9 mouse cellular contexts compared by ENCODE assay signal in genomic region chr13:21722993-21723836, GRCm38 (mm10). TPM values are rescaled to one million over a fixed set of nuclear protein-coding genes. Genes with fewer than 3 reads are reported as not detected.
DNase-seq lines count a peak whose midpoint lies in the region; ATAC-seq lines count a peak whose summit lies in the region.
"Had no signal": no experiment of that assay in that cellular context is flagged by ENCODE, and none has a peak within 500 bp of the region (broad histone marks: within the 10 kb centered on the region; RNA-seq: fewer than 3 reads in every experiment).

No protein-coding gene starts in this region.

- no peaks in the 10 kb centered on the region for H3K36me3 ChIP-seq in heart, embryonic 16.5 days (ENCODE audit: control insufficient read depth, insufficient read depth)
- no peaks in the 10 kb centered on the region for H3K36me3 ChIP-seq in hindbrain, embryonic 13.5 days
- H3K36me3 ChIP-seq in midbrain, embryonic 15.5 days (replicated peaks): no peaks in the 10 kb centered on the region

- H3K27ac ChIP-seq in heart, embryonic 16.5 days (ENCODE audit: low read length): peak overlapping the region; percentile 76; the same call in 1 of the 2 replicates
- peak overlapping the region; percentile 52; the same call in 1 of the 2 replicates for H3K27ac ChIP-seq in hindbrain, embryonic 13.5 days
- no peak overlapping the region for H3K27ac ChIP-seq in midbrain, embryonic 15.5 days

- 41% methylated on average over 5 of the region's 5 CpGs for WGBS in heart, embryonic 16.5 days
- WGBS in hindbrain, embryonic 13.5 days: 35% methylated on average over 5 of the region's 5 CpGs
- 31% methylated on average over 5 of the region's 5 CpGs for WGBS in midbrain, embryonic 15.5 days

- H3K9me3 ChIP-seq in heart, embryonic 16.5 days (replicated peaks; ENCODE audit: control insufficient read depth, low read length): no peaks in the 10 kb centered on the region
- no peaks in the 10 kb centered on the region for H3K9me3 ChIP-seq in hindbrain, embryonic 13.5 days
- H3K9me3 ChIP-seq in midbrain, embryonic 15.5 days: no peaks in the 10 kb centered on the region

- no peak overlapping the region for H3K4me3 ChIP-seq in heart, embryonic 16.5 days (ENCODE audit: low read length)
- no peak overlapping the region for H3K4me3 ChIP-seq in hindbrain, embryonic 13.5 days
- H3K4me3 ChIP-seq in midbrain, embryonic 15.5 days: no peak overlapping the region

- no peak overlapping the region for H3K9ac ChIP-seq in heart, embryonic 16.5 days (ENCODE audit: low read length)
- H3K9ac ChIP-seq in hindbrain, embryonic 13.5 days: no peak overlapping the region
- H3K9ac ChIP-seq in midbrain, embryonic 15.5 days: no peak overlapping the region

- no peak for ATAC-seq in heart, embryonic 16.5 days (replicated peaks; ENCODE audit: extremely low read depth, insufficient read depth, low FRiP score)
- no peak for ATAC-seq in hindbrain, embryonic 13.5 days (ENCODE audit: low FRiP score)
- ATAC-seq in midbrain, embryonic 15.5 days (replicated peaks): no peak

- peak overlapping the region; percentile 65; the same call in 1 of the 2 replicates for H3K4me2 ChIP-seq in heart, embryonic 16.5 days (ENCODE audit: low read depth, low read length)
- peak overlapping the region; percentile 67 for H3K4me2 ChIP-seq in hindbrain, embryonic 13.5 days
- H3K4me2 ChIP-seq in midbrain, embryonic 15.5 days: 0 out of 2 replicates have a peak overlapping the region, but pooled peaks have one; percentile 69

- H3K27me3 ChIP-seq in heart, embryonic 16.5 days (ENCODE audit: control insufficient read depth, insufficient read depth, low read length): no peaks in the 10 kb centered on the region
- H3K27me3 ChIP-seq in hindbrain, embryonic 13.5 days: no peaks in the 10 kb centered on the region
- H3K27me3 ChIP-seq in midbrain, embryonic 15.5 days (replicated peaks): no peaks in the 10 kb centered on the region

- H3K4me1 ChIP-seq in heart, embryonic 16.5 days (ENCODE audit: control insufficient read depth, insufficient read depth, low read length): peaks cover 14% of the 10 kb centered on the region
- H3K4me1 ChIP-seq in hindbrain, embryonic 13.5 days (replicated peaks): peaks cover 26% of the 10 kb centered on the region
- peaks cover 27% of the 10 kb centered on the region for H3K4me1 ChIP-seq in midbrain, embryonic 15.5 days

- no peak for DNase-seq in heart, adult 8-10 months (ENCODE audit: low spot score)
- DNase-seq in ES-CJ7 (ENCODE audit: low read depth, low spot score): peak; percentile 60
- no peak for DNase-seq in layer of hippocampus, postnatal 36 days
- no peak for DNase-seq in lung, postnatal 10 days
- no peak for DNase-seq in layer of hippocampus, adult 11-12 months (ENCODE audit: low spot score)
- DNase-seq: retina, postnatal 1 day had no signal

RNA-seq across cellular contexts. Expression of gene Hist1h2bm, which starts 1.4 kb away (rescaled TPM):
- polyA plus RNA-seq in heart, embryonic 16.5 days (2015; fragmentation: Nextera tagmentation; extraction: Ambion mirVana): 1.8 and 2.4 TPM in 2 replicates
- total RNA-seq in heart, adult 8-10 months (2022): 1 to 10 TPM in 2 of 4 experiments, under 1 TPM in 1, not detected in 1; 0.94 to 3.0 (median 1.8) TPM
- 1.9 and 2.3 TPM in 2 replicates for polyA plus RNA-seq in hindbrain, embryonic 13.5 days (2015; fragmentation: Nextera tagmentation; extraction: Ambion mirVana)
- polyA plus RNA-seq in midbrain, embryonic 15.5 days (2015; fragmentation: Nextera tagmentation; extraction: Ambion mirVana): 0.39 and 1.7 TPM in 2 replicates
- 1 to 10 TPM; 4.3 to 6.2 TPM for total RNA-seq in layer of hippocampus, postnatal 36 days (2021)

RNA-seq across cellular contexts. Expression of gene Hist1h3h, which starts 5.8 kb away (rescaled TPM):
- polyA plus RNA-seq in heart, embryonic 16.5 days (2015; fragmentation: Nextera tagmentation; extraction: Ambion mirVana): 4.8 and 6.2 TPM in 2 replicates
- total RNA-seq in heart, adult 8-10 months (2022): 10 to 100 TPM in 2 of 4 experiments, 1 to 10 TPM in 2; 5.0 to 19.2 (median 10.1) TPM
- polyA plus RNA-seq in hindbrain, embryonic 13.5 days (2015; fragmentation: Nextera tagmentation; extraction: Ambion mirVana): 5.9 and 6.4 TPM in 2 replicates
- polyA plus RNA-seq in midbrain, embryonic 15.5 days (2015; fragmentation: Nextera tagmentation; extraction: Ambion mirVana): 1.1 TPM in 1 of 2 replicates, not detected in the other
- total RNA-seq in layer of hippocampus, postnatal 36 days (2021): 10 to 100 TPM; 57.9 to 69.3 TPM

RNA-seq across cellular contexts. Expression of gene Hist1h2ai, which starts 7.0 kb away (rescaled TPM):
- polyA plus RNA-seq in heart, embryonic 16.5 days (2015; fragmentation: Nextera tagmentation; extraction: Ambion mirVana): 4.3 and 8.1 TPM in 2 replicates
- 10 to 100 TPM in 2 of 4 experiments, 1 to 10 TPM in 1, not detected in 1; 1.1 to 17.1 (median 12.1) TPM for total RNA-seq in heart, adult 8-10 months (2022)
- polyA plus RNA-seq in hindbrain, embryonic 13.5 days (2015; fragmentation: Nextera tagmentation; extraction: Ambion mirVana): 12.9 and 14.0 TPM in 2 replicates
- 3.9 and 10.3 TPM in 2 replicates for polyA plus RNA-seq in midbrain, embryonic 15.5 days (2015; fragmentation: Nextera tagmentation; extraction: Ambion mirVana)
- 10 to 100 TPM; 37.8 to 44.6 TPM for total RNA-seq in layer of hippocampus, postnatal 36 days (2021)

RNA-seq across cellular contexts. Expression of gene Hist1h2bl, which starts 7.3 kb away (rescaled TPM):
- 0.86 and 1.7 TPM in 2 replicates for polyA plus RNA-seq in heart, embryonic 16.5 days (2015; fragmentation: Nextera tagmentation; extraction: Ambion mirVana)
- 10 to 100 TPM in 1 of 4 experiments, 1 to 10 TPM in 3; 5.4 to 11.8 (median 8.0) TPM for total RNA-seq in heart, adult 8-10 months (2022)
- 1.1 and 1.9 TPM in 2 replicates for polyA plus RNA-seq in hindbrain, embryonic 13.5 days (2015; fragmentation: Nextera tagmentation; extraction: Ambion mirVana)
- polyA plus RNA-seq in midbrain, embryonic 15.5 days (2015; fragmentation: Nextera tagmentation; extraction: Ambion mirVana): 0.59 TPM in 1 of 2 replicates, not detected in the other
- total RNA-seq in layer of hippocampus, postnatal 36 days (2021): 10 to 100 TPM; 20.4 to 37.0 TPM

RNA-seq across cellular contexts. Expression of gene Hist1h4j, which starts 11.6 kb away (rescaled TPM):
- 0.51 and 0.67 TPM in 2 replicates for polyA plus RNA-seq in heart, embryonic 16.5 days (2015; fragmentation: Nextera tagmentation; extraction: Ambion mirVana)
- 1 to 10 TPM; 1.4 to 4.4 (median 4.0) TPM for total RNA-seq in heart, adult 8-10 months (2022)
- polyA plus RNA-seq in hindbrain, embryonic 13.5 days (2015; fragmentation: Nextera tagmentation; extraction: Ambion mirVana): 0.39 and 0.84 TPM in 2 replicates
- polyA plus RNA-seq in midbrain, embryonic 15.5 days (2015; fragmentation: Nextera tagmentation; extraction: Ambion mirVana): 0.93 TPM in 1 of 2 replicates, not detected in the other
- 10 to 100 TPM; 15.7 to 17.9 TPM for total RNA-seq in layer of hippocampus, postnatal 36 days (2021)
